Mouse (Mus musculus): Measurements from ENCODE around the gene Eif4g2. TPM values are rescaled to one million over a fixed set of nuclear protein-coding genes. Genes with fewer than 3 reads are reported as not detected.

The Eif4g2 gene
- total RNA-seq (2021): 1,000 to 10,000 TPM in 1 of 2 experiments, 100 to 1,000 TPM in 1; 934 to 1,085 TPM
- long read RNA-seq, experiment 1, full-length matches to known transcripts: 798 of 1,102 reads
- long read RNA-seq, experiment 1, partial matches to known transcripts: 257 of 1,102 reads
- long read RNA-seq, experiment 1, other reads (novel, unspliced or antisense): 47 of 1,102 reads
- long read RNA-seq, experiment 2, full-length matches to known transcripts: 726 of 1,011 reads
- long read RNA-seq, experiment 2, partial matches to known transcripts: 240 of 1,011 reads
- long read RNA-seq, experiment 2, other reads (novel, unspliced or antisense): 45 of 1,011 reads

DNA sequence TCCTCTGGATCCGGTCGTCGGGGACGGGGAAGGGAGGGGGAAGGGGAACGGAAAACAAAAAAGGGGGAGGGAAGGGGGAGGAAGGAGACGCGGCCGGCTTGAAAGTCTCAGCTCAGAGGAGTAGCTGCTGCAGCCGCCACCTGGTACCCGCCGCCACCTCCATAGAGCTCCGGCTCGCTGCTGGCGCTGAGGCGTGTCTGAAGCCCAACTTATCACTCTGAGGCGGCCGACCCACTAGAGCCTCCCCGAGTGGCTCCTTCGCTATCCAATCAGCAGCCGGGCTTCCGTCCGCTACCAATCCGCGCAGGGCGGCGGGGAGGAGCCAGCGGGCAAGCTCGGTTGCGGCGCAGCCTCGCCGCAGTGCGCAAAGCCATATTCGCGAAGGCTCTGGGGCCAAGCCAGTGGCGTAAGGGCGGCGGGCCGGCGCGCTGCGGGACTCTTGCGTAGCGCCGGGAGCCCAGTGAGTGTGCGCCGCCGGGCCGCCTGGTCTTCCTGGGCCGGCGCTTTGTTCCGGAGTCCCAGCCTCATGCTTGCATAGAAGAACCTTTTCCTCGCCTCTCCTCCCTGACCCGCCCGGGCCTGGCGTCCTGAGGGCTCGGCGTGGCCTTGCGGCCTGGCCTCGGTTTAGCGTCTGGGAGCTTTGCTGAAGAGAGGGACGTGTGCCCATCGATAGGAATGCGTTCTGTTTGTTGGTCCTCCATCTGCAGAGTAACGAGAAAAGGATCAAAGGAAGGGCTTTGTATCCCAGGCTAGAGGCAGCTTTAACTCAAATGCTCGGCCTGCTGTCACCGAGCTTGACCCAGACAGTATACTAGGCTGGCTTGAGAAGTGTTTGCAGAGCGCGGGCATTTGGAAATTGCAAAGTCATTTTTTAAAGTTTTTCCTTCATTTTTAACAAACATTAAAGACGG, at the start of gene Eif4g2:
TSS of gene Eif4g2 (minus strand) at position 209 of the 911 bp plus-strand sequence.
- intact Hi-C loops (cut with DNase I): loop anchor here (1.0 to 2.0 kb wide), 2 partner anchors 39 to 74 kb away; no protein-coding TSS in a partner anchor
- DNase-seq: peak; percentile 99

DNA sequence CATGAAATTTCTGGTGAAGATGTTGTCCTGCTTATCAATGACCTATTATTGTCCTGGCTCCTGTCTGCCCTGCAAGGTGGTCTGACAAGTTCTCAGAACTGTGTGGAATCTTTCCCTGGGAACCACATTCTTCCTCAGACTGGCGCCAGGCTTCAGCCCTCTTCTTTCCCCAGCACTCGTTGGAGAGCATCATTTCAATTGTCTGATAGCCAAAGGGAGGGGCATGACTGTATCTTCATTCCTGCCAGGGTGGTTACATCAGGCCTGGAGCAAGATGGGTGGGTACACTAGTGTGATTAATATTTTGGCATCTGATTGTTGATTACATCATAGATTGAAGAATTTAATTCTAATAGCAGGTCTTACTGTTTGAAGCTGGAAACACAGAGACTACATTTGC, 49.8 kb upstream of the Eif4g2 start:
- no peak for DNase-seq
- intact Hi-C loops (cut with DNase I): no loop called here

DNA sequence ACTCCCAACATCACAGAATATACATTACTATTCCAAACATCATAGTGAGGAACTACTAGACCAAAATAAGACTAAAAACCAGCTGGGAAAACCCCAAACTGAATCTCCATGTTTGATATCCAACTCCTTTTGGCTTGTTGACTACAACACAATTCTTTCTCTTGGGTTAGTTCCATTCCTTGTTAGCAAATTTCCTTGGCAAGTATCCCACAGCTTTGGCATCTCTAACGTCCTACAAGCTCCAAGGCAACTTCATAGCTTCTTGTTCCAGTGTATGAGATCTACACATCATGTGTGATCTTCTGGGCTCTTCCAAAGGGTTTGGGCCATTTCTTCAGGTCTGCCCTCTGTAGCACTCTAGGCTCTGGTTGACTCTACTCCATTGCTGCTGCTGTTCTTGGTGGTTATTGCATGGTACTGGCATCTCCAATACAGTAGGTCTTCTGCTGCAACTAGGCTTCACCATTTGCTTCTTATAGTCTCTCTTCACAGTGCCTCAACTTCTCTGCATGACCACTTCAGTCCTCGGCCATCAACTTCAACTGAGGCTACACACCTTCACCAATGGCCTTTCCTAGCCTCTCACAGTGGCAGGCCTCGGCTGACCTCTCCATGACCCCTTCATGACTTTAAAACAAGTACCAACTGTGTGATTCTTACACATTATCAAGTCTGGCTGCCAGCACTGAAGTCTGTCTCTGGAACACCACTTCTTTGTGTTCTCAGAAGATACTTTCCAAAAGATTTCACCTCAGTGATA, 44.0 kb upstream of the Eif4g2 start:
- no peak for DNase-seq
- intact Hi-C loops (cut with DNase I): no loop called here

DNA sequence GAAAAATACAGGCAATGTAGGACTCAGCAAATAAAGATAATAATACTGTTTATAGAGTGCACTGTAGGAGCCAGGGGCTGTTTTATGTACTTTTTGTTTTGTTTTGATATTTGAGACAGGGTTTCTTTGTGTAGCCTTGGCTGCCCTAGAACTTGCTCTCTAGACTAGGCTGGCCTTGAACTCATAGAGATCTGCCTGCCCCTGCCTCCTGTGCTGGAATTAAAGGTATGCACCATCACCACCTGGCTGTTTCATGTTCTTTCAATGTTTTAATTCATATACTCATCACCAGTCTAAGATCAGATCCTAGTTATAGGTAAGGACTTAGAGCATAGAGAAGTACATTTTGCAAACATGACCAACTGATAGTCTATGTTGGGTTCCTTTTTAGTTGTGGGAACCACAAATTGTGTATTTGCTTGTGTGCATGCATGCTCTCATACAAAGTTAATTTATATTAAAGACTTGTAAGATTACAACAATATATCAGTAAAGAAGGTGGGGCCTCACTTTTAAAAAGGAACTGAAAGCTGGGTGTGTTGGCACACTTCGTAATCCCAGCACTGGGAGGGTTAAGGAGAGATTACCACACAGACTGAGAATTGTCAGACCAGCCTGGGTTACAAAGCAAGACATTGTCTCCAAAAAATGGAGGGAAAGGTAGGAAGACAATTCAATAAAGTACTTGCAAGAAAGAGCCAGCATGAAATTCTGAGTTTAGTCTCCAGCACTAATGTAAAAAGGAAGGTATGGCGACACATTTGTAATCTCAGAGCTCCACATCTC, 41.1 kb upstream of the Eif4g2 start:
- DNase-seq: no peak
- intact Hi-C loops (cut with DNase I): loop anchor here (5.0 kb wide), 1 partner anchor 33 kb away; no protein-coding TSS in a partner anchor

DNA sequence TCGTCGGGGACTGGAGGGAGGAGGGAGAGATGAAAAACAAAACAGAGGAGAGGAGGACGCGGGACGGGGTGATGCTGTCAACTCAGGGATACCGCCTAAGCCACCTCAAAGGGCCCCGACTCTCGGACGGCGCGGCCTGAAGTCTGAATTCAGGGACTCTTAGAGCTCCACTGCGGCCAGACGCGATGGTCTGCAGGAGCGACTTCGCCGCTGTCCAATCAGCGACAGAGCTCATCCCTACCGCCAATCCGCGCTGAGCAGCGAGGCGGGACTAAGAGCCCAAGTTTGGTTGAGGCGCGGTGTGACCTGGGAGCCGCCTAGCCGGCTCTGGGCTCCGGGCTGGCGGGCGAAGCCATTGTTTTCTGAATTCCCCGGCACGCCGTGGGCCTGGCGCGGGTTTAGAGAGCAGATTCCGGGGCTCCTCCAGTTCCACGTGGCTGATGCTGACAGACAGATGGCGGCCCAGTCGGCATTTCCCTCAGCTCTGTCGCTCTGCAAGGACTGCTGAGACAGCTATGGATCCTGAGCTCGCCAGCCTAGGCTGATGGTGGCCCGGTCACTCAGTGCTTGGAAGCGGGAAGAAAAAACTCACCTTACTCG, 39.8 kb upstream of the Eif4g2 start:
- peak; percentile 97 to 98 for DNase-seq
- intact Hi-C loops (cut with DNase I): loop anchor here (1.0 to 5.0 kb wide), 2 partner anchors 35 to 39 kb away; partner anchors contain the start of gene Eif4g2

DNA sequence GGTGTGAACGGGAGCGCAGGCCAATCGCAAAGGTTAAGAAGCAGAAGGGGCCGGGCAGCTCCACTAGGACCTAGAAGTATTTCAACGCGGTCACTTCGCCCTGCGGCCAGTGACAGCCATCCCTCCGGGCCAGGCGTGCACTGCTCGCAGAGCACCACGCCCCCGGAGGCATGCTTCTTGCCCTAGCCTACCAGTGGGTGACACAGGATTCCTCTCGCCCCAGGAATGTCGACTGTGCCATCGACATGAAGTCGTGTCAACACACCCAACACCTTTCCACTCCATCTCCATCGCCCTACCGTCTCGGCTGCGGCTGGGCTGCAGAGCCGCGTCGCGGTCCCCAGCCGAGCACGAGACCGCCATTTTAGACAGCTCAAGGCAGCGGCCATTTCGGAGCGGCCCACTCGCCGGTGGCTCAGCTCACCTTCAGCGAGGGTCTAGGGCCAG, 39.3 kb upstream of the Eif4g2 start:
- intact Hi-C loops (cut with DNase I): loop anchor here (1.0 to 5.0 kb wide), 2 partner anchors 35 to 39 kb away; partner anchors contain the start of gene Eif4g2
- peak; percentile 79 to 80 for DNase-seq

DNA sequence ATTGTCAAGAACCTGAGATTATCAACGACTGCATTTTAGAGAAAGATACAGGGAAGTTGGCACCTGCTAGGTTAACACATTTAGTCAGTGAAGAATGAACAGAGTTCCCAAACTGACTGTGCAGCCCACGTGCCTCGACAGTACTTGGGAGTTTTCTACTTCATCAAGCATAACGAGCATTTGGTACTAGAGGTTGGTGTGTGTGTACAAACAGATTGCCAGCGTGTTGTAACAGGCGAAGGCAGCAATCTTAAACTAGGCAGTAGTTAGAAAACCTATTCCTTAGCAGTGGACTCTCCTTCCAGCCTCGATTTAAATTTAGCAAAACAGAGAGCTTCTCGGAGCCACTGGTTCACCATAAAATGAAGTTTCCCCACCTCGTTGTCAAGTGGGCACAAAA, 38.7 kb upstream of the Eif4g2 start:
- intact Hi-C loops (cut with DNase I): loop anchor here (5.0 kb wide), 1 partner anchor 36 kb away; no protein-coding TSS in a partner anchor

DNA sequence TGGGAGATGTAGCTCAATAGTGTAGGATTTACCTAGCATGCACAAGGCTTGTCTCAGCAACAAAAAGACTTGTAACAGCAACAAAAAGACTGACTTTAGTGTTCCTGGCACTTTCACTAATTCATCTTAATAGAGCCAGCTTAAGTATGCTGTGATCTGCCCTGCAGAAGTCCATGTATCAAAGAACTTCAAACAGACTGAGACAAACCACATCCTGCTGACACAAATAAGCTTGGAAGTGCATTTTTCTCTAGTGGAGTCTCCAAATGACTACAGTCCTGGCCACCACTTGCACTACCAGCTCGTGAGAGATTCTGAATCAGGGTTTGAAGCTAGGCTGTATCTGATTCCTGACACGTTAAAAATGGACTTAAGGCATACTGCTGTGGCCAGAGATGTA, 26.7 kb upstream of the Eif4g2 start:
- intact Hi-C loops (cut with DNase I): no loop called here
- DNase-seq: no peak

More for the DNA sequence above, 38.7 kb upstream of the Eif4g2 start:
- no peak for DNase-seq

DNA sequence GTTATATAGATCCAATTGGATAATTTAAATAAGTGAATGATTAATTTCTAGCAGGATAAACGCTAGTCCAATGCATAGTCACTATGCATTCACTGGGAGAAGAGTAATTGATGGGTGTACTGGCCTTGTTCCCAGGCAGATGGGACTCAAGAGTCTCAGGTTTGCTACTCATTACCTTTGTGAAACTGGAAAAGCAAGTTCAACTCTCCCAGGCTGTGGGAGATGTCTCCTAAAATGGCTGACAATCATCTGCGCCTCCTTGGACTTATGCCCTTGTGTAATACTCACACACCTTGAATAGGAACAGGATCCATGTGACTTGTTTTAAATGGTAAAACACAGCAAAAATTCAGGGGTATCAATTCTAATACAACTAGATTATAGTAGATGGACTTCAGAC, 26.3 kb upstream of the Eif4g2 start:
- intact Hi-C loops (cut with DNase I): no loop called here
- no peak for DNase-seq

DNA sequence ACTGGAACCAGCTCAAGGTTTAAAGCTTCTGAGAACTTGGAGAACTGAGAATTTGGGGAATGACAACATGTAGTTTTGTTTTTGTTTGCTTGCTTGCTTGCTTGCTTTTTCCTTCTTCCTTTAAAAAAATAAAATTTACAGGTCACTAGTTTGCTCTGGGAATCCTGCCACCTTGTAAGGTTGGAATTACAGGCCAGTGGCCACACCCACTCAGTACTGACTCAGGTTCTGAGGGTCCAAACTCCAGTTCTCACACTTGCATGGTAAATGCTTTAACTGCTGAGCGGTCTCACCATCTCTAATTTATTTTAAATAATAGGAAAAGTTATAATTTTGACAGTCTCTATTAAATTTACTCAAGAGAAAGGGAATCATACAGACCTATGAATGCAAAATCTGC, 15.4 kb upstream of the Eif4g2 start:
- intact Hi-C loops (cut with DNase I): no loop called here

DNA sequence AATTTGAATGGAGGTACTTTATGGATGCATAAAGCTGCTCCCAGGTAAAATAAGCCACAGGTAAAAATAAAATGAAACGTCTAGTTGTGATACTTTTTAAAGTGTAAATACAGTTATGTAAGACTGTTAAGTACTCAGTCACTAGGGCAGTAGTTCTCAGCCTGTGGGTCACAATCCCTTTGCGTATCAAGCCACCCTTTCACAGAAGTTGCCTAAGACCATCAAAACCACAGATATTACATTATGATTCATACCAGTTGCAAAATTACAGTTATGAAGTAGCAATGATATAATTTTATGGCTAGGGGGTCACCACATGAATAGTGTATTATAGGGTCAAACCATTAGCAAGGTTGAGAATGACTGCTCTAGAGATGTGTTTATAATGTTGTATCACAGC, 12.3 kb upstream of the Eif4g2 start:
- intact Hi-C loops (cut with DNase I): no loop called here
- no peak for DNase-seq

More for the DNA sequence above, 15.4 kb upstream of the Eif4g2 start:
- no peak for DNase-seq

DNA sequence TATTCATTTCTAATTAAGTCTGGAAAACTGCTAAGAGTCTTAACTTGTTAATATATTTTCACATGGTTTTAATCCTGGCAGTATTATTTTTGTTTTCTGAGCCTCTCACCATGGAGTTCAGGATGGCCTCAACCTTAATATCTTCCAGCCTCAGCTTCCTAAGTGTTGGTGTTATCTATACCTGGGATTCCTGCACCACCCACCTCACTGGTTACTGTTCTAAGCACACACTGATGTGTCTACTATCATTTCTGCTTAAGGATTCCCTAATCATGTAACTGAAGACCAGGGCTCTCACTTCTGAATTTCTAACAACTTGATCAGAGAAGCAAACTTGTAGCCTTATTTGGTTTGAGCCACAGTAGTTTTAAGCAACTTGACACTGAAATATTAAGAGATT, 2.3 kb upstream of the Eif4g2 start:
- intact Hi-C loops (cut with DNase I): no loop called here

DNA sequence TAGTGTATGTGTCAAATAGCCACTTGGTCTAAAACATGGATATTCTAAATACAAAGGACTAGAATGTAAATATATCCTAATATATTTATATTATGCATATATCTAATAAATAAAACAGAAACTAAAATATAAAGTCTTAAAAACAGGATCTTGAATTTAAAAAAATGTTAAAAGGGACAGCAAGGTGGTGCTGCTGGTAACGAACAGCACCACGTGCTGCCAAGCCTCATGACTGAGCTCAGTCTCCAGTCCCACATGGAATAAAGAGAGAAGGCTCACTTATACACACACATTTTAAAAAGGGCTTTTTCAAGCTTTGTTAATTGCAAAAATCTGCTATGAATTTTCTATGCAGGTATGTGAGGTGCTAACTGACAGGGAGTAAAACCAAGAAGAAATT, 1.6 kb upstream of the Eif4g2 start:
- intact Hi-C loops (cut with DNase I): no loop called here
- no peak for DNase-seq

More for the DNA sequence above, 2.3 kb upstream of the Eif4g2 start:
- DNase-seq: no peak

DNA sequence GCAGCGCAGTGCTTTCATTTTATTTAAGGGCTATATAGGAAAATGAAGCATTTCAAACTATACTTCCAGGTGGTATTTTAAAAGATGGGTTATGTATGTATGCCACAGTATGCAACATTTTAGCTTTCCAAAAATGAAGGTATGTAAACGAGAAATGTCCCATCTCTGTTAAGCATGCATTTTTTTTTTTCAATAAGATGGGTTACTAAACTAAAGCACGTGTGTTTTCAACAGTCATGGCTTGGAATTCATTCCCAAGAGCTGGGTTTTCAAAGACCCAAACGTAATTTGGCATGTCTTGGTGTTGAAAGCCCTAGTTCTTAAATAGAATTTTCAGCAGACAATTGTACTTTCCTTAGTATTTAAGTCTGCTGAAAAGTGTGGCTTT, 897 bp upstream of the Eif4g2 start:
- no peak for DNase-seq
- intact Hi-C loops (cut with DNase I): loop anchor here (1.0 to 2.0 kb wide), 2 partner anchors 39 to 73 kb away; no protein-coding TSS in a partner anchor

DNA sequence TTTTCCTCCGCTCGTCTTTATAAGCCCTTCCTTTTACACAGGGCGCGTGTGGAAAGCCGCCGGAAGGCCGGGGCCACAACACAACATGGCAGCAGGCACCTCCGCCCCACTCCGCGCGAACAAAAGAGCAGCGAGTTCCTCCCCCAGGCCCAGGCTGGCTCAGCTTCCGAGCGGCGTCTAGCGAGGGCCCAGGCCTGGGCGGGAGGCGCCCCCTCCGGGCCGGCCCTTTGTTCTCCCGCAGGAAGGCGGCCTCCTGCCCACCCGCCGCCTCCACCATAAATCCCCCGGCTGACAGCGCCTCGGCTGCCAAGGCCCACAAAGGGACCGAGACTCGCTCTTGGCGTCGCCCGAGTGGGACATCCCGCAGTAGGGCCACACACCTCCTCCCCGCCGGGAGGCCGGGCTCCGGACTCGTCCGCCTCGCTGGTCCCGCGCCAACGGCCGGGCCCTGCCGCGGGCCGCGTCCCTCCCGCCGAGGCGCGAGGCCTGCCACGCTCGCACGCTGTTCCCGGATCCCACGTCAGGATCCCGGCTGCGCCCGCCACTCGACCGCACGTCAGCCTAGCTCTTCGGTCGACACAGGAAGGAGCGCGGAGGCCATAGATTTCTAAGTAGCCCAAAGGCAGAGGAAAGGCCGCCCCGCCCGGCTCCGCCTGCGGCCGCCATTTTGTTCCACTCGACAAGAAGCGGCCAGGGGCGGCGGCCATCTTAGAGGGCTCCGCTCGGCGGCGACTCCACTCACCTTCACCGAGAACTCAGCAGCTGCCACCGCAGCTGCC, 598 bp downstream of the Eif4g2 start:
- DNase-seq: peak; percentile 87
- intact Hi-C loops (cut with DNase I): loop anchor here (2.0 kb wide), 1 partner anchor 75 kb away; no protein-coding TSS in a partner anchor

DNA sequence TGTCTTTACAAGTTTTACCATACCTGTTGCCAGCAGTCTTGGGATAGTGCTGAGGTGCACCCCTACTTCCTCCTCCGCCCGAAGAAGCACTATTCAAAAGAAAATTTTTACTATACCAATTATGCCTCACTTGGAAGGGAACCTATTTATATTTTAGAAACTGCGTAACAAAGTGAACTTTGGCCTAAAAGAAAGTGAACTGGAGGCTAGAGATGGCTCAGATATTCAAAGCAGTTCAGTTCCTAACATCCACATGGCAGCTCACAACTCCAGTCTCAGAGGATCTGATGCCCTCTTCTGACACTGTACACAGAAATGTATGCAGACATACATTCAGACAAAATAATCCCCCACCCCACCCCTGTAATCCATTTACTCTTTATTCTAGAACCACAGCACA, 2.0 kb downstream of the Eif4g2 start:
- no peak for DNase-seq
- intact Hi-C loops (cut with DNase I): no loop called here

DNA sequence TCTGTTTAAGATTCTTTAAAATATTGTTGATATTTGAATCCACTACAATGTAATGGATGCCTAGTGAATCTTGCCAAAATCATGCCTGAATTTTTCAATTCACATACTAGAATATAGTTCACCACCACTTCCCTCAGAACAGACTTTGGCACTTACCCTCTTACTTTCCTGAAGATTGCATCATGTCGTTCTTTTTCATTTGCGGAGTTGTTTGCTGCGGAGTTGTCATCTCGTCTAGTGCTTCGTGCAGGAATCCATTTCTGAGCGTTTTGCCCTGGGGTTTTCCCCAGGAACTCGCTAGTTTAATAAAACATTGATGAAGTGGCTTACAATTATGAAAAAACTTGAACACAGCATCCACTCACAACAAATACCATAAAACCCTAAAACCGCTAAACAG, 2.8 kb downstream of the Eif4g2 start:
- intact Hi-C loops (cut with DNase I): no loop called here
- no peak for DNase-seq

DNA sequence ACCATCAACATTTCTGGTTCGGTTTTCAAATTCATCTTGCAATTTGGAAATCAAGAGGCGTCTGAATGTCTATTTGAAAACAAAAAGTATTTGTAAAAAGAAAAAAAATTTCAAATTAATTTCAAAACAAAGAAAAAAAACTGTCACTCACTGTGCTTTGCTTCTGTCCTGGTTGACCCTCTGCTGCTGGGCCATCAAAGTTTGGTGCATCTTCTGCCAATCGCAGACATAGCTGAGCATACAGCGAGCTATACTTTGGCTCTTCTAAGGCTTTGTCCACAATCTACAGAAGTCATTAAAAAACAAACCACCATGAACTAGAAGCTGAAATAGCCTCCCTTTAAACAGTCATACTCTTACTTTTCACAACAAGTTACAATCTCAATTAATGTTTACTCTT, 4.6 kb downstream of the Eif4g2 start:
- DNase-seq: no peak
- intact Hi-C loops (cut with DNase I): no loop called here
